Mouse (Mus musculus): Measurements from ENCODE around the gene Kif1bp.
"Not testable (repeated sequence)": the region's sequence is repeated elsewhere in the genome, so short reads cannot be mapped to it uniquely, and the experiment has no call there.

Gene Kif1bp

GRCm38 (mm10) chr10:62509032-62509656, 69.1 kb downstream of the Kif1bp start:
- no peak for DNase-seq (ENCODE audit: low spot score in 2 of 2)

- no peak for DNase-seq (ENCODE audit: low spot score in 2 of 2)
Measured at GRCm38 (mm10) chr10:62508459-62508858, 69.8 kb downstream of the Kif1bp start.

GRCm38 (mm10) chr10:62507591-62508308, 70.5 kb downstream of the Kif1bp start:
- DNase-seq (ENCODE audit: low spot score in 2 of 2) = no peak

- no peak for DNase-seq (ENCODE audit: low spot score in 2 of 2)
Measured at GRCm38 (mm10) chr10:62507071-62507470, 71.2 kb downstream of the Kif1bp start.

GRCm38 (mm10) chr10:62506019-62506556, 72.2 kb downstream of the Kif1bp start:
- DNase-seq (ENCODE audit: low spot score in 2 of 2) = no peak

- DNase-seq (ENCODE audit: low spot score in 2 of 2) = no peak
Measured at GRCm38 (mm10) chr10:62505224-62505983, 72.9 kb downstream of the Kif1bp start.

- no peak for DNase-seq (ENCODE audit: low spot score in 2 of 2)
Measured at GRCm38 (mm10) chr10:62503836-62504628, 74.2 kb downstream of the Kif1bp start.

GRCm38 (mm10) chr10:62503353-62503752, 74.9 kb downstream of the Kif1bp start:
- no peak for DNase-seq (ENCODE audit: low spot score in 2 of 2)

- no peak for DNase-seq (ENCODE audit: low spot score in 2 of 2)
Measured at GRCm38 (mm10) chr10:62501951-62502350, 76.3 kb downstream of the Kif1bp start.

- DNase-seq (ENCODE audit: low spot score in 2 of 2) = no peak
Measured at GRCm38 (mm10) chr10:62500916-62501615, 77.2 kb downstream of the Kif1bp start.

- DNase-seq (ENCODE audit: low spot score in 2 of 2) = peak; percentile 19 to 35
Measured at GRCm38 (mm10) chr10:62500088-62500915, 78.0 kb downstream of the Kif1bp start.

GRCm38 (mm10) chr10:62491681-62492080, 86.6 kb downstream of the Kif1bp start:
- not testable (repeated sequence) for DNase-seq (ENCODE audit: low spot score in 2 of 2)

Measured in frontal cortex, postnatal 25 days (tissue).